In genomic region chr7:17027588-17028343, GRCm38 (mm10) we compare ENCODE assay signal across 8 mouse cellular contexts. TPM values are rescaled to one million over a fixed set of nuclear protein-coding genes. Genes with fewer than 3 reads are reported as not detected.
DNase-seq lines count a peak whose midpoint lies in the region; ATAC-seq lines count a peak whose summit lies in the region.

Ppp5c (minus strand) TSS chr7:17027924.

- ATAC-seq in hindbrain, embryonic 16.5 days: peak; percentile 89

- H3K9me3 ChIP-seq in hindbrain, embryonic 16.5 days (ENCODE audit: control insufficient read depth, low read length): no peaks in the 10 kb centered on the region

- H3K79me2 ChIP-seq in macrophage (ENCODE audit: inconsistent target): peaks cover 46% of the 10 kb centered on the region

- H3K36me3 ChIP-seq in hindbrain, embryonic 16.5 days (ENCODE audit: control insufficient read depth, insufficient read depth, low read length): peaks cover 7% of the 10 kb centered on the region; the same call in 1 of the 2 replicates
- no peaks in the 10 kb centered on the region for H3K36me3 ChIP-seq in macrophage (ENCODE audit: inconsistent target)

- H3K4me1 ChIP-seq in hindbrain, embryonic 16.5 days (ENCODE audit: control insufficient read depth, insufficient read depth, low read depth, low read length): peaks cover 20% of the 10 kb centered on the region

- no peaks in the 10 kb centered on the region; the same call in 1 of the 2 replicates for H3K27me3 ChIP-seq in hindbrain, embryonic 16.5 days (replicated peaks; ENCODE audit: control insufficient read depth, insufficient read depth, low read length)

- H3K4me3 ChIP-seq in hindbrain, embryonic 16.5 days (ENCODE audit: low read length): peak within 1 kb of the TSS; percentile 85
- peak within 1 kb of the TSS; percentile 74 for H3K4me3 ChIP-seq in macrophage (ENCODE audit: inconsistent target)

- peak within 1 kb of the TSS; percentile 56 for H3K4me2 ChIP-seq in hindbrain, embryonic 16.5 days (ENCODE audit: low read length)

- H3K9ac ChIP-seq in hindbrain, embryonic 16.5 days (ENCODE audit: low read depth, low read length): peak within 1 kb of the TSS; percentile 88

- DNase-seq in T-cell, adult 2 months (ENCODE audit: low spot score): peak; percentile 63
- DNase-seq in cerebellum, postnatal 36 days: peak; percentile 87 to 89
- DNase-seq in gastrocnemius, adult 18-20 months (ENCODE audit: low spot score): peak; percentile 88
- peak; percentile 84 to 88 for DNase-seq in left cerebral cortex, adult 18-20 months (ENCODE audit: low spot score in 2 of 2)
- peak; percentile 89 for DNase-seq in right cerebral cortex, adult 18-20 months
- peak; percentile 66 for DNase-seq in urinary bladder, postnatal 10 days (ENCODE audit: low spot score)

- H3K27ac ChIP-seq in hindbrain, embryonic 16.5 days (ENCODE audit: low read depth, low read length): peak within 1 kb of the TSS; percentile 79
- peak within 1 kb of the TSS; percentile 94 for H3K27ac ChIP-seq in macrophage

- under 1% methylated on average over 55 of the region's 58 CpGs for WGBS in hindbrain, embryonic 16.5 days
- under 1% methylated on average over 50 of the region's 58 CpGs for WGBS in macrophage (ENCODE audit: missing documents)

RNA-seq across cellular contexts. Expression of gene Ppp5c, which starts in this region (rescaled TPM):
- 10 to 100 TPM; 62.4 to 63.0 TPM for total RNA-seq in gastrocnemius, adult 18-20 months (2021)
- 132 and 138 TPM in 2 replicates for polyA plus RNA-seq in hindbrain, embryonic 16.5 days (2015; fragmentation: Nextera tagmentation; extraction: Ambion mirVana)
- total RNA-seq in left cerebral cortex, adult 18-20 months (2021): 100 to 1,000 TPM; 147 to 181 TPM
- 100 to 1,000 TPM in 15 of 26 experiments, 10 to 100 TPM in 11; 35.3 to 266 (median 122) TPM for total RNA-seq in macrophage (2018; cell fraction: chromatin; rRNA removed)
- 10 to 100 TPM; 33.7 to 89.8 (median 52.9) TPM for total RNA-seq in macrophage (2018; cell fraction: cytosol; rRNA removed)
- 100 to 1,000 TPM in 14 of 26 experiments, 10 to 100 TPM in 12; 35.5 to 203 (median 107) TPM for total RNA-seq in macrophage (2018; cell fraction: nucleus; rRNA removed)
- 49.0 to 68.9 TPM (median 61.2 TPM) in 3 replicates for polyA plus RNA-seq in macrophage (2018)

Comparison
In these comparisons a context has a peak if more than half of its experiments do, and no peak if none do; other contexts are left out.
1. Peak in every context shown above with its lines: DNase-seq, ATAC-seq, H3K4me3 ChIP-seq and H3K27ac ChIP-seq.